ENCODE assay signal across 20 mouse cellular contexts in genomic region chr11:109319471-109319870, GRCm38 (mm10). TPM values are rescaled to one million over a fixed set of nuclear protein-coding genes. Genes with fewer than 3 reads are reported as not detected.
"Had no signal": no experiment of that assay in that cellular context is flagged by ENCODE, and none has a peak within 500 bp of the region (broad histone marks: within the 10 kb centered on the region; RNA-seq: fewer than 3 reads in every experiment).

No protein-coding gene starts in this region.

- H3K27me3 ChIP-seq: kidney, embryonic 15.5 days; limb, embryonic 13.5 days had no signal

- H3K9ac ChIP-seq: kidney, embryonic 15.5 days; limb, embryonic 13.5 days; liver, embryonic 12.5 days; liver, embryonic 15.5 days; lung, embryonic 15.5 days; midbrain, embryonic 13.5 days had no signal

- H3K4me3 ChIP-seq: kidney, embryonic 15.5 days; limb, embryonic 10.5 days; limb, embryonic 13.5 days; liver, embryonic 12.5 days; liver, embryonic 15.5 days; lung, embryonic 15.5 days; megakaryocyte, embryonic 14.5 days; midbrain, embryonic 10.5 days; midbrain, embryonic 13.5 days; myocyte had no signal

- H3K4me1 ChIP-seq: kidney, embryonic 15.5 days; liver, embryonic 12.5 days; liver, embryonic 15.5 days; lung, embryonic 15.5 days; midbrain, embryonic 10.5 days had no signal

- H3K27ac ChIP-seq: kidney, embryonic 15.5 days; limb, embryonic 13.5 days; liver, embryonic 12.5 days; liver, embryonic 15.5 days; lung, embryonic 15.5 days; midbrain, embryonic 10.5 days had no signal

- H3K4me2 ChIP-seq: kidney, embryonic 15.5 days; limb, embryonic 13.5 days; liver, embryonic 12.5 days; liver, embryonic 15.5 days; lung, embryonic 15.5 days; midbrain, embryonic 13.5 days had no signal

- H3K9me3 ChIP-seq: kidney, embryonic 15.5 days; limb, embryonic 10.5 days; limb, embryonic 13.5 days; liver, embryonic 12.5 days; liver, embryonic 15.5 days; lung, embryonic 15.5 days; midbrain, embryonic 10.5 days; midbrain, embryonic 13.5 days had no signal

- H3K36me3 ChIP-seq: kidney, embryonic 15.5 days; limb, embryonic 10.5 days; limb, embryonic 13.5 days; liver, embryonic 12.5 days; liver, embryonic 15.5 days; lung, embryonic 15.5 days; midbrain, embryonic 10.5 days; midbrain, embryonic 13.5 days had no signal

- DNase-seq: kidney, postnatal 10 days; kidney, postnatal 36 days; liver; lung, adult 18-20 months; lung, postnatal 10 days; lung, postnatal 36 days; right cerebral cortex, adult 18-20 months; right cerebral cortex, postnatal 14 days; right cerebral cortex, postnatal 4 days; thymus, postnatal 25 days had no signal

- ATAC-seq: liver, embryonic 12.5 days had no signal

RNA-seq across cellular contexts. Expression of gene Rgs9, which starts 21.5 kb away (rescaled TPM):
- polyA plus RNA-seq: myocyte had no signal
